Mouse (Mus musculus) C2C12 (cell line): ENCODE data around the gene Olfr145.

Source experiments
- CTCF ChIP-seq: IDR thresholded peaks from one replicate; pipeline ENCODE4 v1.5.1; 2011; ENCODE audit not compliant: control insufficient read depth, insufficient read depth, insufficient read length
- MAX ChIP-seq: IDR thresholded peaks from one replicate; pipeline ENCODE4 v1.6.1; 2011; ENCODE audit warnings: mild to moderate bottlenecking, control low read depth
- MYOD1 ChIP-seq: IDR thresholded peaks from one replicate; pipeline ENCODE4 v1.6.1; 2011; ENCODE audit warnings: low read depth; ENCODE audit not compliant: control insufficient read depth, insufficient read length
- USF1 ChIP-seq: IDR thresholded peaks from one replicate; pipeline ENCODE4 v1.6.1; 2011; ENCODE audit warnings: low read depth, mild to moderate bottlenecking, control low read depth, moderate library complexity

DNA sequence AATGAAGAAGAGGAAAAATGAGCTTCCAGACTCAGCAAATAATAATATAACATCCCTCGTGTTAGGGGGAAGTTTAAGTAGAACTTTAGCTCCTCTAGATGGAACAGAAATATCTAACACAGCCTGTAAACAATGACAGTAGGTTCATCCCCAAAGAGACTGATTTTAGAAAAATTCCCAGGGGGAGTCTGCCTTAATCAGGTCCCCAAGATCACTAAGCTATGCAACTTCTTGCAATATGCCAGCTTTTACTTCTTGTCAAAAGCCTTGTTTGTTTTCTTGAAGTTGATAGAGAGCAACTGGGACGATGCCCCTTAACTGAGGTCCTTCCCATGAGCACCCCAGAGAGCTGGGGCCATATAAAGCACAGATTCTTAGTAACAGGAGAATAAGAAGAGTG is 21.0 kb downstream of the Olfr145 start, which contains the start of gene Olfr878:
- TF ChIP-seq CTCF (no peak), MAX (no peak), USF1 (no peak), MYOD1 (no peak)
